Mouse (Mus musculus) lung, embryonic 16.5 days (tissue): ENCODE results near the gene Zan. TPM values are rescaled to one million over a fixed set of nuclear protein-coding genes. Genes with fewer than 3 reads are reported as not detected.

ENCODE experiments used
- ATAC-seq: fragments of 200-750 bp; cut with Nextera tagmentation; 2 replicates; pipeline ENCODE4 v1.8.0; 2017; ENCODE audit warnings: low read depth, mild to moderate bottlenecking, moderate library complexity
- H3K27ac ChIP-seq: fragments of 300-500 bp; sonication (generic); 2 replicates; pipeline ENCODE4 v1.5.1; 2014; ENCODE audit warnings: mild to moderate bottlenecking, control low read depth, low read length
- H3K27me3 ChIP-seq: fragments of 300-500 bp; sonication (generic); 2 replicates; pipeline ENCODE4 v1.6.1; 2014; ENCODE audit warnings: low read depth, low read length, mixed read lengths; ENCODE audit not compliant: control insufficient read depth, insufficient read depth
- H3K36me3 ChIP-seq: fragments of 300-500 bp; sonication (generic); 2 replicates; pipeline ENCODE4 v1.6.1; 2014; ENCODE audit warnings: low read length; ENCODE audit not compliant: control insufficient read depth, insufficient read depth
- H3K4me1 ChIP-seq: fragments of 300-500 bp; sonication (generic); replicated peaks from 2 replicates; pipeline ENCODE4 v1.6.1; 2014; ENCODE audit warnings: low read length, mixed read lengths; ENCODE audit not compliant: control insufficient read depth, insufficient read depth
- H3K4me2 ChIP-seq: fragments of 300-500 bp; sonication (generic); 2 replicates; pipeline ENCODE4 v1.6.1; 2014; ENCODE audit warnings: low read depth, low read length, control low read depth
- H3K4me3 ChIP-seq: fragments of 300-500 bp; sonication (generic); 2 replicates; pipeline ENCODE4 v1.5.1; 2014; ENCODE audit warnings: mild to moderate bottlenecking, low read length, control low read depth
- H3K9ac ChIP-seq: fragments of 300-500 bp; sonication (generic); 2 replicates; pipeline ENCODE4 v1.6.1; 2014; ENCODE audit warnings: low read length, control low read depth
- H3K9me3 ChIP-seq: fragments of 300-500 bp; sonication (generic); 2 replicates; pipeline ENCODE4 v1.6.1; 2016; ENCODE audit warnings: low read length; ENCODE audit not compliant: control insufficient read depth
- WGBS: fragments of 180-500 bp; shearing (Covaris S2); extraction: QIAGEN DNeasy Blood & Tissue Kit; methylation state at CpG from one replicate; pipeline ENCODE4 v1.1.7; 2014; 5-methylcytosine and 5-hydroxymethylcytosine counted together
- polyA plus RNA-seq: library from polyadenylated mRNA; unstranded; fragments of >200 nt; fragmentation: Nextera tagmentation; extraction: Ambion mirVana; gene quantifications from 2 replicates; pipeline ENCODE4 v1.2.1, GENCODE M21; 2015

The Zan gene
- polyA plus RNA-seq, 1 experiment from 2014 or later = 0.53 TPM

- H3K4me2 ChIP-seq = no peak overlapping the region
- H3K9me3 ChIP-seq = no peaks in the 10 kb centered on the region
- peaks cover 5% of the 10 kb centered on the region; the same call in 1 of the 2 replicates for H3K4me1 ChIP-seq
- no peaks in the 10 kb centered on the region for H3K27me3 ChIP-seq
- WGBS = 66% methylated on average over 3 of the region's 3 CpGs
- H3K9ac ChIP-seq = no peak overlapping the region
- ATAC-seq = no peak
- H3K4me3 ChIP-seq = no peak overlapping the region
- H3K27ac ChIP-seq = peak overlapping the region; percentile 3; the same call in 1 of the 2 replicates
- H3K36me3 ChIP-seq = no peaks in the 10 kb centered on the region
Observed at GRCm38 (mm10) chr5:137410066-137410465, 66.8 kb downstream of the Zan start.

- 66% methylated on average over 6 of the region's 6 CpGs for WGBS
- no peaks in the 10 kb centered on the region for H3K9me3 ChIP-seq
- no peak overlapping the region for H3K4me2 ChIP-seq
- no peaks in the 10 kb centered on the region for H3K27me3 ChIP-seq
- peaks cover 5% of the 10 kb centered on the region; the same call in 1 of the 2 replicates for H3K4me1 ChIP-seq
- H3K27ac ChIP-seq = no peak overlapping the region
- no peaks in the 10 kb centered on the region for H3K36me3 ChIP-seq
- no peak overlapping the region for H3K9ac ChIP-seq
- ATAC-seq = no peak
- no peak overlapping the region for H3K4me3 ChIP-seq
Observed at GRCm38 (mm10) chr5:137409451-137409850, 67.4 kb downstream of the Zan start.

- H3K36me3 ChIP-seq = no peaks in the 10 kb centered on the region
- H3K4me1 ChIP-seq = no peaks in the 10 kb centered on the region
- ATAC-seq = no peak
- H3K9ac ChIP-seq = no peak overlapping the region
- H3K27ac ChIP-seq = no peak overlapping the region
- H3K4me3 ChIP-seq = no peak overlapping the region
- no peaks in the 10 kb centered on the region for H3K27me3 ChIP-seq
- WGBS = 72% methylated on average over 2 of the region's 2 CpGs
- no peak overlapping the region for H3K4me2 ChIP-seq
- no peaks in the 10 kb centered on the region for H3K9me3 ChIP-seq
Observed at GRCm38 (mm10) chr5:137404081-137404480, 72.8 kb downstream of the Zan start.

- H3K36me3 ChIP-seq = no peaks in the 10 kb centered on the region
- H3K4me1 ChIP-seq = no peaks in the 10 kb centered on the region
- WGBS = 30% methylated on average over 7 of the region's 7 CpGs
- no peaks in the 10 kb centered on the region for H3K27me3 ChIP-seq
- H3K27ac ChIP-seq = no peak overlapping the region
- H3K4me3 ChIP-seq = no peak overlapping the region
- no peak overlapping the region for H3K4me2 ChIP-seq
- H3K9ac ChIP-seq = no peak overlapping the region
- no peak for ATAC-seq
- H3K9me3 ChIP-seq = no peaks in the 10 kb centered on the region
Observed at GRCm38 (mm10) chr5:137394456-137394855, 82.4 kb downstream of the Zan start.

- 76% methylated on average over 8 of the region's 8 CpGs for WGBS
- H3K36me3 ChIP-seq = no peaks in the 10 kb centered on the region
- no peaks in the 10 kb centered on the region for H3K9me3 ChIP-seq
- H3K4me2 ChIP-seq = no peak overlapping the region
- H3K27ac ChIP-seq = no peak overlapping the region
- no peaks in the 10 kb centered on the region for H3K4me1 ChIP-seq
- H3K4me3 ChIP-seq = no peak overlapping the region
- H3K9ac ChIP-seq = no peak overlapping the region
- H3K27me3 ChIP-seq = no peaks in the 10 kb centered on the region
- ATAC-seq = no peak
Observed at GRCm38 (mm10) chr5:137391641-137392040, 85.2 kb downstream of the Zan start.

- Histone ChIP-seq H3K36me3 (no peaks in the 10 kb centered on the region), H3K4me2 (no peak overlapping the region), H3K9ac (no peak overlapping the region), H3K9me3 (no peaks in the 10 kb centered on the region), H3K4me1 (no peaks in the 10 kb centered on the region), H3K27me3 (no peaks in the 10 kb centered on the region), H3K27ac (no peak overlapping the region), H3K4me3 (no peak overlapping the region)
- WGBS = 79% methylated on average over 7 of the region's 7 CpGs
- no peak for ATAC-seq
Observed at GRCm38 (mm10) chr5:137386712-137387111, 90.2 kb downstream of the Zan start.

GRCm38 (mm10) chr5:137383441-137383840, 93.4 kb downstream of the Zan start:
- no peak overlapping the region for H3K27ac ChIP-seq
- ATAC-seq = no peak
- no peak overlapping the region for H3K4me2 ChIP-seq
- WGBS = 76% methylated on average over 7 of the region's 7 CpGs
- no peaks in the 10 kb centered on the region for H3K4me1 ChIP-seq
- no peaks in the 10 kb centered on the region for H3K9me3 ChIP-seq
- no peaks in the 10 kb centered on the region for H3K36me3 ChIP-seq
- no peak overlapping the region for H3K9ac ChIP-seq
- no peak overlapping the region for H3K4me3 ChIP-seq
- no peaks in the 10 kb centered on the region for H3K27me3 ChIP-seq

- H3K4me3 ChIP-seq = no peak overlapping the region
- no peaks in the 10 kb centered on the region for H3K27me3 ChIP-seq
- H3K36me3 ChIP-seq = no peaks in the 10 kb centered on the region
- WGBS = 42% methylated on average over 4 of the region's 4 CpGs
- no peak overlapping the region for H3K27ac ChIP-seq
- no peak overlapping the region for H3K4me2 ChIP-seq
- ATAC-seq = no peak
- no peak overlapping the region for H3K9ac ChIP-seq
- no peaks in the 10 kb centered on the region for H3K9me3 ChIP-seq
- peaks cover 7% of the 10 kb centered on the region for H3K4me1 ChIP-seq
Observed at GRCm38 (mm10) chr5:137381152-137381551, 95.7 kb downstream of the Zan start.

- 0 out of 2 replicates have a peak overlapping the region, but pooled peaks have one; percentile 33 for H3K9ac ChIP-seq
- ATAC-seq = no peak
Observed at GRCm38 (mm10) chr5:137377603-137378002, 99.3 kb downstream of the Zan start.

GRCm38 (mm10) chr5:137377176-137377575, 99.7 kb downstream of the Zan start:
- no peaks in the 10 kb centered on the region for H3K27me3 ChIP-seq
- H3K9me3 ChIP-seq = no peaks in the 10 kb centered on the region
- H3K4me2 ChIP-seq = peak overlapping the region; percentile 35
- no peak for ATAC-seq
- peaks cover 25% of the 10 kb centered on the region for H3K36me3 ChIP-seq
- peak overlapping the region; percentile 31 for H3K27ac ChIP-seq
- WGBS = 8% methylated on average over 10 of the region's 11 CpGs
- peaks cover 19% of the 10 kb centered on the region for H3K4me1 ChIP-seq
- H3K4me3 ChIP-seq = no peak overlapping the region
- 0 out of 2 replicates have a peak overlapping the region, but pooled peaks have one; percentile 14 for H3K9ac ChIP-seq

More at GRCm38 (mm10) chr5:137377603-137378002, 99.3 kb downstream of the Zan start:
- H3K36me3 ChIP-seq = peaks cover 22% of the 10 kb centered on the region
- H3K27me3 ChIP-seq = no peaks in the 10 kb centered on the region
- H3K4me1 ChIP-seq = peaks cover 19% of the 10 kb centered on the region
- no peaks in the 10 kb centered on the region for H3K9me3 ChIP-seq
- WGBS = 17% methylated on average over 12 of the region's 15 CpGs
- no peak overlapping the region for H3K27ac ChIP-seq
- H3K4me3 ChIP-seq = no peak overlapping the region
- peak overlapping the region; percentile 36 for H3K4me2 ChIP-seq
